Mouse (Mus musculus) bone marrow, adult 2 months (tissue): Measurements from ENCODE around the gene Glis1. TPM values are rescaled to one million over a fixed set of nuclear protein-coding genes. Genes with fewer than 3 reads are reported as not detected.

ENCODE experiments used
- H3K27ac ChIP-seq: fragments of 200-500 bp; 2 replicates; pipeline ENCODE4 v1.5.1; 2012; ENCODE audit warnings: low read depth, mild to moderate bottlenecking, control low read depth, inconsistent platforms, low read length; ENCODE audit not compliant: control insufficient read depth, poor library complexity, insufficient read depth
- H3K4me1 ChIP-seq: fragments of 200-500 bp; 2 replicates; pipeline ENCODE4 v1.6.1; 2011; ENCODE audit warnings: low read length; ENCODE audit not compliant: control insufficient read depth, insufficient read depth
- H3K4me3 ChIP-seq: fragments of 200-500 bp; replicated peaks from 2 replicates; pipeline ENCODE3; 2011; ENCODE audit warnings: mild to moderate bottlenecking, low read depth, low read length, control low read depth; ENCODE audit not compliant: control insufficient read depth
- CTCF ChIP-seq: fragments of 200-500 bp; IDR thresholded peaks from 2 replicates; pipeline ENCODE4 v1.5.1; 2011; ENCODE audit warnings: low read length, control low read depth; ENCODE audit not compliant: control insufficient read depth, insufficient read depth
- POLR2A ChIP-seq: fragments of 200-500 bp; IDR thresholded peaks from 2 replicates; pipeline ENCODE4 v1.6.1; 2011; ENCODE audit warnings: low read depth, mild to moderate bottlenecking, control low read depth, low read length, borderline replicate concordance; ENCODE audit not compliant: control insufficient read depth
- WGBS: fragments of 180-500 bp; shearing (Covaris S2); methylation state at CpG from one replicate; pipeline ENCODE4 v1.1.7; 2018; 5-methylcytosine and 5-hydroxymethylcytosine counted together
- polyA plus RNA-seq: library from polyadenylated mRNA; stranded (reverse); fragments of >200 nt; gene quantifications from 2 replicates; pipeline ENCODE4 v1.2.4, GENCODE M21; 2011; ENCODE audit warnings: low replicate concordance; ENCODE audit not compliant: missing spikeins, insufficient read depth, insufficient read length

The Glis1 gene
- polyA plus RNA-seq, 1 experiment, result not detected

DNA sequence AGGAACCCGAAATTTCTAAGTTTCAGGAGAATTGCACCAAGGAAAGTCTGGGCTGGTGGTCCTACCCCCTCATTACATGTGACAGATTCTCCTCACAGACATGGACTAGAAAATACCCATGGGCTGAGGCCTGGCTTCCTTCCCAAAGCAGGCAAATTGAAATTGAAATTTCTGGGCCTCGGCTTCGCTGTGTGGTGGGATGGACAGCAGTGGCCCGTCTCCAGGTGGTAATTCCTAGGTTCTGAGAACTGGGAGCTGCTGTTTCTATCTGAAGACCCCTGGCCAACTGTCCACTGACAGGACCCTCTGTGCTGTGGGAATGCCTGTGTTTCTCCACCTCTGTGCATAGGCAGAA is 49.8 kb downstream of the Glis1 start:
- TF ChIP-seq CTCF (no peak), POLR2A (no peak)
- Histone ChIP-seq H3K4me3 (no peak overlapping the region), H3K4me1 (no peaks in the 10 kb centered on the region), H3K27ac (no peak overlapping the region)
- WGBS, result 71% methylated on average over 4 of the region's 4 CpGs

DNA sequence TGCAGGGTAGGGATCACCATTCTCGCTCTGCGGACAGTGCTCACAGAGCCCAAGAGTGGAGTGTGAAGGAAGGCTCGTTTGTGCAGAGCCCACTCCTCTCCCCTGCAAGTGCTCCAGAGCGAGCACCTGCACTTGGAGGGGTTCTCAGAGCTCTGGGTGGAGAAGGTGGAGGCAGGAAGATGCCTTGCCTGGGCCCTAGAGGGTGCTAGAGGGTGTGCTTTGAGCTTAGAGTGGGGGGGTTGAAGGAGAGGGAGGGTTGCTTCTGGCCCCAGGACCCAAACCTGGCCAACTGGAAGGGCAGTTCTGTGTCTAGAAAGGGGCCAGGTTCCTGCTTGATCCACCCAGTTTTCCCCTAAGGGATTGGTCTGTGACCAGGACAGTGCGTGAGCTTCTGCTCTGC is 51.5 kb downstream of the Glis1 start:
- Histone ChIP-seq H3K4me1 (no peaks in the 10 kb centered on the region), H3K4me3 (no peak overlapping the region), H3K27ac (no peak overlapping the region)
- WGBS, result 67% methylated on average over 5 of the region's 5 CpGs
- TF ChIP-seq POLR2A, result no peak

DNA sequence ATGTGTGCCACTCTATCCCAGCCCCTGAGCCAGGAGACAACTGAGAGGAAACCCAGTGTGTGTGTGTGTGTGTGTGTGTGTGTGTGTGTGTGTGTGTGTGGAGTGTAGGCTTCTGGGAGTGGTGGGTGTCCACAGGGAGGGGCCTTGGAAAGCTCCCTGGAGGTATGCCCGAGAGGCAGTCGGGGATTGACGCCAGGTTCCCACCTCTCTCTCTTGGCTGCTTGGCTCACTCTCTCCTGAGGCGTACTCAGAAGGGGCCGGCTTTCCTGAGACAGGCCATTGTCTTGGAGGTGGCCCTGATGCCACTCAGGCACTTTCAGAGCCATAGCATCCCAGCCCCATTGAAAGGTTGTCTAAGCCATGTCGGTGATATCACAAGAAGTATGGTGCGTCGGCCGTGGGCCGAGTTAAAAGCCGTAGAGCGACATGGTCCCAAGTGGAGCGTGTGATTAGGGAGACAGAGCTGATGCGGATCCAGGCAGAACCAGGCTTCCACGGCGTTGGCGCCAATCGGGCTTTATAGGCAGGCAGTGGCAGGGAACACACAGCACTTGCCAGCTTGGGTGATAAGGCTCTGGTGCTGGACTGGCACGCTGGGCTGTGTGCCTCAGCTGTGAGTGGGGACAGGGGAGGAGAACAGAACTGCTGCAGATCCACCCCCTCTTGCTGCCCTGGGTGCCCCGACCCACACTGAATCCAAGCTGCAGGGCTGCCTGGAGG is 54.9 kb downstream of the Glis1 start:
- WGBS, result 81% methylated on average over 20 of the region's 20 CpGs

DNA sequence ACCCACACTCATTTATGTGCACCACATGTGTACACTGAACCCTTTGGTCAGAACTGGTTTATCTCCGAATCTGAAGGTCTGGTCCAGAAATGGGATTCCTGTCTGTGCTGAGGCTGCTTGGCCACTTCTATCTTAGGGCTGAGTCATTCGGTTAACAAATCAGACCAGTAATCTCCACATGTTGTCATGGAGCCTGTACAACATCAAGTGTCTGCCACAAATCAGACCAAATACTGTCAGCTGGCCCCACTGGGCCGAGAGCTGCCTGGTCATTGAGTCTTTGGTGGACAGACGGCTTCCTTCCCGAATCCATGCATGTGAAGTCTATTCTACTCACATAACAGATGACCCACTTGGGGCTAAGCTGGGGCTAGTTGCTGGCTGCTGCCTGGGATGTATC is 58.6 kb downstream of the Glis1 start:
- H3K4me3 ChIP-seq, result no peak overlapping the region
- no peak overlapping the region for H3K27ac ChIP-seq
- TF ChIP-seq CTCF, result no peak
- TF ChIP-seq POLR2A, result no peak
- 68% methylated on average over 5 of the region's 5 CpGs for WGBS
- H3K4me1 ChIP-seq, result no peaks in the 10 kb centered on the region

More for the DNA sequence above, 54.9 kb downstream of the Glis1 start:
- H3K27ac ChIP-seq, result no peak overlapping the region
- no peaks in the 10 kb centered on the region for H3K4me1 ChIP-seq
- no peak overlapping the region for H3K4me3 ChIP-seq
- TF ChIP-seq CTCF, result no peak
- TF ChIP-seq POLR2A, result no peak

DNA sequence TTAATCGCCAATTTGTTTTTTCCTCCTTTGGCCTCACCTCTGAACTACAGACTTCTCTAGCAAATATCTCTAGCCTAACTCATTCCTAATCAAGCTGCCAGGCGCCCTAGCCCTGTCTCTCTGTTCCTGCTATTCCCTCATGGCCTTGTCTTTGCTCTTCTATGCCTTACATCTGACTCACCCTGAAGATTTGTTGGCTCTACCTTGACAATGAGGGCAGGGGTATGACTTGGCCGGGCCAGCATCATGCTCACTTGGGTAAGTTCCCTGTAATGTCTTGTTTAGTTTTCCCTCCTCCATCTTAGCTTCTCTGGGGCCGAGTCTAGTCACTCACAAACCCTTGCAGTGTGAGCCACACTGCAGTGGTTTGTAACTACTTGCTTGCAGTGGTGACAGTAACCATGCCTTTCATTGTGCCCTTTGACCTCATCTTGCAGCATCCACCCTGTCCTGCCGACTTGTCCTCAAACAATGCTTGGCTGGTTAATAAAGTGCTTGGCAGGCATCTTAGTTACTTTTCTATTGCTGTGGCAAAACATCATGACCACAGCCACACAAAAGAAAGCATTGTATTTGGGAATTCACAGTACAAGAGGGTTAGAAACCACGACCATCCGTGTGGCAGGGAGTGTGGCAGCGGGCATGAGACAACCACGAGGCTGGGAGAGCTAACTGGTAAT is 61.5 kb downstream of the Glis1 start:
- TF ChIP-seq CTCF, result no peak
- no peak for TF ChIP-seq POLR2A
- WGBS, result 57% methylated on average over 9 of the region's 9 CpGs
- no peaks in the 10 kb centered on the region for H3K4me1 ChIP-seq

DNA sequence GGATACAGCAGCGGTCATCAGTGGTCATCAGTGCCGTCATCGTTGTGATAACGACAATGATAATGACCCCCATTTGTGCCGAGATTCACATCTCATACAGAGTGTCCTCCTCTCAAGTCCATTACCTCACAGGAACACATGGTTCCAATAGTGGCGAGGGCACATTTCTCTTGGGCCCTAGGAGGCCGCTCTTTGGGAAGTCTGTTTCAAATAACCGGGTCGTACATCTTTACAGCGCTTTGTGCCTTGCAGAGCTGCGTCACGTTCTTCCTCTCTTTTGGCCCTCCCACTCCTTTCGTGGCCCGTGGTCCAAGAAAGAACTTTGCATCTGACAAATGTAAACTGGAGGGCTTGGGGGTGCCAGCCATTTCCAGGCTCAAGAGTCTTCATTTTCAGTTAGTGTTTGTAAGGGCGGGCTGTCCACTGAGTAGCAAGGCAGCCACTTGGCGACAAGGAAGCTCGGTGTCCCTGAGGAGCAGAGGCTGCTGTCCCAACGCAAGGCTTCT is 63.1 kb downstream of the Glis1 start:
- Histone ChIP-seq H3K27ac (no peak overlapping the region), H3K4me3 (no peak overlapping the region), H3K4me1 (no peaks in the 10 kb centered on the region)
- WGBS, result 82% methylated on average over 18 of the region's 18 CpGs
- TF ChIP-seq POLR2A (no peak), CTCF (no peak)

More for the DNA sequence above, 61.5 kb downstream of the Glis1 start:
- Histone ChIP-seq H3K4me3 (no peak overlapping the region), H3K27ac (no peak overlapping the region)

DNA sequence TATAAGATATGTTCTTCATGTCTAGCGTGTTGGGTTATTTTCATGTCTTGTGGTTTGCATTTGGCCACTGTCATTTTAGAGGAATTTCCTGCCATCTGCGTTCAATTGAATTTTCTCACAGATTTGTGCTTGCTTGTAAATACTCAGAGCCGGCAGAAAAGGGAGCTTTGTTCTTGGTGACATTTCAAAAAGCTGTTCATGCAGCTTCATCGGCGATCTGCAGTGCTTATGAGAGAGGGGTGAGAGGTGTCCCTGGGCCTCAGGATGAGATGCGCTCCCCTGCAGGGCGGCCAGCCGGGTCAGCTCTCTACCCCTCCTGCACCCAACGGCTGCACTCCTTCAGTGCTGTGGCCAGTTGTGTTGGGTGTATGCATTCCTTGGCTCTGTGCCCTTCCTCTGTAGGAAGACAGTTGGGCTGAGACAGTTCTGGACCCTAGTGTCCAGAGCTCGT is 68.2 kb downstream of the Glis1 start:
- Histone ChIP-seq H3K4me3 (no peak overlapping the region), H3K27ac (no peak overlapping the region), H3K4me1 (no peaks in the 10 kb centered on the region)
- WGBS, result 58% methylated on average over 10 of the region's 10 CpGs
- TF ChIP-seq POLR2A (no peak), CTCF (no peak)

DNA sequence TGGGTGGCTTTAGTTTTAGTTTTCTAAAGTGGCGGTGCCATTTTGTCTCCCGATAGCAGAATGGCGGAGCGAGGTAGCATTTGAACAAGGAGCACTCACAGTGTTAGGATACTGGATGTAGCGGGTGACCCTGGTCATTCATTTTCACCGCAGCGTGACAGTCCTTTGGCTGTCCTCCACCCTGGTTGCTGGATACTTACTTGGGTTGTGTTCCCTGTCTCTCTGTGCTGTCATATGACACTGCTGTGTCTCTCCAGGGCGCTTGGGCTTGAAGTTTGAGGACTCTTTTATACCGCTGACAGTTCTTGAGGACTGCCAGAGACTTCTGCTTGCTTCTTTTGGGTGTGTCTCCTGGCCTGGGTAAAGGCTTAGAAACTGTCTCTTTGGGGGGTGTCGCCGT is 80.6 kb downstream of the Glis1 start:
- whole genome bisulfite sequencing, result 85% methylated on average over 11 of the region's 11 CpGs
- no peak overlapping the region for H3K4me3 ChIP-seq
- H3K27ac ChIP-seq, result no peak overlapping the region
- H3K4me1 ChIP-seq, result no peaks in the 10 kb centered on the region
- TF ChIP-seq CTCF, result no peak
- no peak for TF ChIP-seq POLR2A

DNA sequence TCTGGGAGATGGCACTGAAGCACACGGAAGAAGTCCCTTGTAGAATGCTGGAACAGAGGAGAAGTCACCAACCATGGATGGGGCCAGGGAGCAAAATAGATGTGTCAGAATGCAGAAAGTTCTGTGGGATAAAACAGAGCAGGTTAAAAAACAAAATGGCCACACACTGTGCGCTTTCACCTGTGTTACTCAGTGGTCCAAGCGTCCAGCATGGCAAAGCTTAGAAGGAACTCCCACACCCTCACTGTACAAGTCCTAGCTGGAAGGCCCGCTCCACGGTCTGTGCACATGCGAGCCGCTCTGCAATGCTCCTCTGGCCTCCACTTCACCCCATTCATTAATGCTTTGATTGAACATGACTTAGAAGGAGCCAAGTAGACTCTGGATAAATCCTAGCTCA is 81.2 kb downstream of the Glis1 start:
- no peak for TF ChIP-seq CTCF
- TF ChIP-seq POLR2A, result no peak
- no peak overlapping the region for H3K27ac ChIP-seq
- 88% methylated on average over 7 of the region's 7 CpGs for WGBS
- no peaks in the 10 kb centered on the region for H3K4me1 ChIP-seq
- H3K4me3 ChIP-seq, result no peak overlapping the region

DNA sequence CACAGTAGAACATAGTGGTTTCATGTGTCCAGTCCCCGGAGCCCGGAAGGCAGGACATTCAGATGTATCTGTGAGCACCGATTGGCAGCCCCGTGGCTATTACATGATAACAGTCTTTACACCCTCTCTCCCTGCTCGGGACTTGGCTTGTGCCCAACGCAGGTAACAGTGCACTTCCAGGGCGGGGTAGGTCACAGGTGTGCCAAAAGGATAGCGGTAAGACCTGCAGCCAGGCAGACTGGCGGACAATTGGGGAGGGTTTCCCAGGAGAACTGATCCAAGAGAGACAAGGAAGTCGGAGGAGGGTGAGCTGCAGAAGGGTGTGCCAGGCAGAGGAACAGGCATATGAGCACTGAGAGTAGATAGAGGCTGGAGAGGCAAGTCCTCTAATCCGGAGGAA is 84.4 kb downstream of the Glis1 start:
- Histone ChIP-seq H3K4me1 (no peaks in the 10 kb centered on the region), H3K4me3 (no peak overlapping the region), H3K27ac (no peak overlapping the region)
- TF ChIP-seq CTCF (no peak), POLR2A (no peak)
- WGBS, result 86% methylated on average over 11 of the region's 11 CpGs
